Mouse (Mus musculus): ENCODE results near the gene Inhbe. TPM values are rescaled to one million over a fixed set of nuclear protein-coding genes. Genes with fewer than 3 reads are reported as not detected.

Gene Inhbe
- polyA plus RNA-seq, 1 experiment from 2014 or later, result not detected

DNA sequence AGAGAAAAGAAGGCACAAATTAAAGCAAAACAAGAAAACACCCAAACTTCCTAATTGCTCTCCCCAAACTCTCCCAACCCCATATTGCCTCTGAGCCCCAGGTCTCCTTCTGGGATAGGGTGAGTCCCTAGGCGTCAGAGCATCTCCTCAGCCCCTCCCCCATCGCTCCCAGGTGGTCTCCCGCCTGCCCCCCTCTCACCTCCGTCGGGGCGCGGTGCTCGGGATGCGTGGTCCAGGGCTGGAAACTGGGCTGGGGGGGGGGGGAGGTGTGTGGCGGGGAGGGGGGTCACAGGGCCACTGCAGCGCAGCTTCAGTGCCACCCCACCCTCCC lies 12.9 kb downstream of the Inhbe start:
- no peaks in the 10 kb centered on the region for H3K9me3 ChIP-seq
- under 1% methylated on average over 9 of the region's 11 CpGs for WGBS
- H3K4me2 ChIP-seq (replicated peaks), result peak overlapping the region; percentile 78
- H3K9ac ChIP-seq, result peak overlapping the region; percentile 39; the same call in 1 of the 2 replicates
- no peak overlapping the region for H3K27ac ChIP-seq
- ATAC-seq (ENCODE audit: low FRiP score, low read depth), result no peak
- peaks cover 24% of the 10 kb centered on the region for H3K27me3 ChIP-seq (replicated peaks)
- H3K4me3 ChIP-seq, result peak overlapping the region; percentile 39
- peaks cover 39% of the 10 kb centered on the region for H3K4me1 ChIP-seq
- H3K36me3 ChIP-seq, result no peaks in the 10 kb centered on the region

DNA sequence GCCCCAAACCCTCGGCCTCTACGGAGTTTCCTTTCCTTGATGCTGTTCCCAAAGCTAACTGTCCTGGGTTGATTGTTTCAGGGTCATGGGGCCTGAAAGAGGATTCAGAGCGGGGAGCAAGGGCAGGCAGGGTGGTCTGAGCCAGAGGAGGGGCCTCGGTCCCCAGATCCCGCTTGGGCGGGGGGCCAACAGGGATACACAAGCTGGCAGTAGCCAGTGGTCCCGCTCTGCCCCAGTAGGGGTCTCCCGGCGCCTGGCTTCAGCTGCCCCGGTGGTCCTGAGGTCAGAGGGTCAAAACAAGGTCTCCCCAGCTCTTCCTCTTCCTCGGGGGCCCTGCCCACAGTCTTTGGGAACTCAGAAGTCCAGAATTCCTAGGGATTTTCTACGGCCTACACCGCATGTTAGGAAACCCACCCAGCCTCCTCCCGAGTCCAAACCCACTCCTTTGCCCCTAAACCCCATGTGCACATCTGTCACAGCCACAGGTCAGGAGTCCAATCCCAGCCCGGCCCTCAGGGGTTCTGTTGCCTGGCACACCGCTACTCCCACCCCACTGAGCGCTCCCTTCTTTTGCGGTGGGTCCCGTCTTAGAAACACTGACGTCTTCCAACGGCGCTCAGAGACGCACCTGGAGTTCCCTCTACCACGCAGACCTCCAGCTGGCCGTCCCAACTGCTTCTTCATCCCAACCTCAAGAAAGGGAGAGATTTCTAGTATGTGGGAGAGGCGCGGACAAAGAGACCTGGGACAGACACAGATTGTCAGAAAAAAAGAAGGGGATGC lies 13.4 kb downstream of the Inhbe start:
- peaks cover 24% of the 10 kb centered on the region for H3K27me3 ChIP-seq (replicated peaks)
- ATAC-seq (ENCODE audit: low FRiP score, low read depth), result 0 out of 2 replicates have a peak, but pooled peaks have one; percentile 2
- under 1% methylated on average over 27 of the region's 27 CpGs for WGBS

DNA sequence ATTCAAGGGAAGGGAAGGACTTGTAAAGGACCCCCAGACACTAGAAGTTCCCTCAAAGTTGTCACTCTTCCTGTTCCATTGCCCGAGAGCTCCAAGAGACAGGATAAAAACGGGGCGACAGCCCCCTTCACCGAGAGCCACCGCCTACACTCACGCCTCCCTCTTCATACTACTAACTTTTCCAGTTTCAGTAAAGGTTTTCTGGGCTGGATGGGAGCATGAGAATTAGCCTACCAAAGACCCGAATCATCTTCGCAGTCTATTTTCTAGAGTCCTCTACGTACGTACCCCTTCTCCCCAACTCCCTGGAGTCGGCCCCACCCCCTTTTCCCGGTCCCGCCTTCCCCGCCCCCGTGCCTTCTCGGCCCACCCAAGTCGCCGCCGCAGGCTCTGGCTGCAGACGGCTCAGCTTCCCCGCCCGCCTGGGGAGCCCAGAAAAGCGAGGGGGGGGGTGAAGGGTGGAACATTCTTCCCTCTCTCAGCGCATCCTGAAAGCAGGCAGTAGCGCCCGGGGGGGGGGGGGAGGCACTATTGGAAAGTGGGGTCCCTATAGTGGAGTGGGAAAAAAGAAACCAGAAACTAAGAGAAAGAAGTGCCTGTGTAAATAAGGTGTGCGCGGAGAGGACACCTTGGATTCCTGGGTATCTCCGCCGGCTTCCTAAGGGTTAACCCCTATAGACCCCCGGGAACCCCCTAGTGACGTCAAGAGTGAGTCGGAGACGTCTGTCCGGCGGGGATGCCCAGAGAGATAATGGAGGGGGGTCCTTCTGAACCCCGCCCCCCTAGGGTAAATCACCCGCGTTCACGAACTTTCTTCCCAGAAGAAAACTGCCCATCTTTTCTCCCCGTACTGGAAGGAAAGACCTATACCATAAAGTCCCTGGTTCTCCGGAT lies 14.3 kb downstream of the Inhbe start:
- Histone ChIP-seq H3K36me3 (no peaks in the 10 kb centered on the region), H3K9me3 (no peaks in the 10 kb centered on the region), H3K4me1 (peaks cover 39% of the 10 kb centered on the region), H3K4me3 (peak overlapping the region; percentile 39), H3K27me3 (replicated peaks) (peaks cover 24% of the 10 kb centered on the region), H3K27ac (0 out of 2 replicates have a peak overlapping the region, but pooled peaks have one; percentile 4), H3K4me2 (replicated peaks) (peak overlapping the region; percentile 78), H3K9ac (peak overlapping the region; percentile 35)
- peak; percentile 18; the same call in 1 of the 2 replicates for ATAC-seq (ENCODE audit: low FRiP score, low read depth)
- under 1% methylated on average over 42 of the region's 42 CpGs for WGBS

More for the DNA sequence above, 13.4 kb downstream of the Inhbe start:
- Histone ChIP-seq H3K4me3 (peak overlapping the region; percentile 39), H3K9me3 (no peaks in the 10 kb centered on the region), H3K36me3 (no peaks in the 10 kb centered on the region), H3K4me2 (replicated peaks) (peak overlapping the region; percentile 78), H3K4me1 (peaks cover 39% of the 10 kb centered on the region), H3K27ac (0 out of 2 replicates have a peak overlapping the region, but pooled peaks have one; percentile 4), H3K9ac (peak overlapping the region; percentile 35; the same call in 1 of the 2 replicates)

DNA sequence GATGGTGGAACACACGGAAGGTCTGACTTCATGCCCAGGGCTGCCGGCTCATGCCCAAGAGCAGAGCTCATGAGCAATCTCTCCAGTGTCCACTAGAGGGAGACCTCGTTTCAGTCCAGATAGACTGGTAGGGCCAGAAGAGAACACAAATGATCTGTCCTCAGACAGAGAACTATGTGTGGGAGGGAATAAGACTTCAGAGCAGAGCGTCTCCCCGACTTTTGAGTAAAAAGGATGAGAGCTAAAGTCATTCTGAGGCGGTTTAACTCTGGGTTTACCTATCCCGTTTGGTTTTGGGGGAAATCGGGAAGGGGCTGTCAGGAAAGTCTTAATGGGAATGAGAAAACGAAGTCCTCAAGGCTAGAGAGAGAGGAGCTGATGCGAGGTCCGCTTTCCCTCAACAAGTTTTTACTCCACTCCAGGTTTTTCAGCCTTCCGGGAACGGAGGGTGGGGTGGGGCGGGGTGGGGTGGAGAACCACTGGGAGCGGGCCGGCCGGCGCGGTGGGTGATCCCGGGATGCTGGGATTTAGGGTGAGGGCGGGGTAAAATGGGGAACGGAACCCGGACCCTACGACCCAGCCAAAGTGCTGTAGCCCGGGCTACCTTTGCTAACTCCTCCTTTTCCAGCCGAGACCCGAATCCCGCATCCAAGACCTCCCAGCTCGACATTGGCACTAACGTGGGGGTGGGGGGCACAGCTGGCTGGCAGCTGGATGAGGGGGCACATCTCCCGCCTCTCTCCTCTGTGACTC lies 15.1 kb downstream of the Inhbe start:
- Histone ChIP-seq H3K27ac (no peak overlapping the region), H3K27me3 (replicated peaks) (peaks cover 24% of the 10 kb centered on the region), H3K4me2 (replicated peaks) (peak overlapping the region; percentile 78), H3K4me1 (peaks cover 39% of the 10 kb centered on the region), H3K4me3 (peak overlapping the region; percentile 39), H3K9ac (peak overlapping the region; percentile 35), H3K36me3 (no peaks in the 10 kb centered on the region), H3K9me3 (no peaks in the 10 kb centered on the region)
- peak; percentile 59 for ATAC-seq (ENCODE audit: low FRiP score, low read depth)
- under 1% methylated on average over 31 of the region's 31 CpGs for WGBS

DNA sequence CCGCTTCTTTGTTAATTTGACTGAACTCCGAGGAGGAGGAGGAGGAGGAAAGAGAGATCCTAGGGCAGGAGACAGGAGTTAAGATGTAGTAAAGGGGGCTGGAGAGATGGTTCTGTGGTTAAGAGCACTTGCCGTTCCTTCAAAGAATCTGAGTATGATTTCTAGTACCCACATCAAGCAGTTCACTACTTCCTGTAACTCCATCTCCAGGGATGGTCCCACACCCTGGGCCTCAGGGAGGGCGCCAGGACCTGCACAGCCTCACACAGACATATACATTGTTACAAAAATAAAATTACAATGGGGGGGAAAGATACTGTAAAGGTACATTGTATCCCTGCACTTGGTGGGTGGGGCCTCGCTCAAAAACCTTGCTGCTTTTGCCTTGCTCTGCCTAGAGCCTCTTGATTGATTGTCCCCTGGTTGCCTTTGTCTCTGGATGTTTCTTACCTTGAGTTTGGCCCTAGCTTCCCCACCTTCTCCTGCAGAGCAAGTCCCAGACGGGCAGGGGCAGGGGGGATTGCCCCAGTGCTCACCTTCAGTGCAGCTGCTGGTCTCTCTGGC lies 16.6 kb downstream of the Inhbe start:
- ATAC-seq (ENCODE audit: low FRiP score, low read depth), result no peak
- H3K4me2 ChIP-seq (replicated peaks), result no peak overlapping the region
- H3K9me3 ChIP-seq, result no peaks in the 10 kb centered on the region
- peaks cover 24% of the 10 kb centered on the region for H3K27me3 ChIP-seq (replicated peaks)
- H3K9ac ChIP-seq, result no peak overlapping the region
- H3K4me3 ChIP-seq, result no peak overlapping the region
- peaks cover 39% of the 10 kb centered on the region for H3K4me1 ChIP-seq
- WGBS, result 84% methylated on average over 6 of the region's 6 CpGs
- no peaks in the 10 kb centered on the region for H3K36me3 ChIP-seq
- H3K27ac ChIP-seq, result no peak overlapping the region

DNA sequence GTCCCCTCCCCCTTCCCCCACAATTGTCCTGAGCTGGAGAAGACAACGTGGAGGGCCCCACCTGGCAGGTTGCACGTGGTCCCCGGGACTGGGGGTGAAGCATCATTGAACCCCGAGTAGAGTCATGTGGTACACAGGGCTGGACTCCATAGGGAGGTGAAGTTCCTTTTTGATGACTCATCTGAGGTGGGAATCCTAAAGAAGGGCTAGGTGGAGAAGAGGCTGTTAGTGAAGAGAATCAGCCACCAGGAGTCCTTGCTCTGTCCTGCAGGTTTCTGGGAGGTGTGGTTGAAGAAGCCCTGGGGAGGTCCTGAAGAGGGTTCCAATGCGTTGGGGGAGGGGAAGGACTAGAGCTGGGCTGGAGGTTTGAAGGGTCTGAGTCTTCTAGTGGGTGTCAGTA lies 17.3 kb downstream of the Inhbe start:
- Histone ChIP-seq H3K36me3 (no peaks in the 10 kb centered on the region), H3K9ac (no peak overlapping the region), H3K4me2 (replicated peaks) (no peak overlapping the region), H3K4me3 (no peak overlapping the region), H3K4me1 (peaks cover 33% of the 10 kb centered on the region), H3K27ac (no peak overlapping the region), H3K27me3 (replicated peaks) (peaks cover 22% of the 10 kb centered on the region), H3K9me3 (no peaks in the 10 kb centered on the region)
- ATAC-seq (ENCODE audit: low FRiP score, low read depth), result no peak
- 77% methylated on average over 5 of the region's 5 CpGs for WGBS

DNA sequence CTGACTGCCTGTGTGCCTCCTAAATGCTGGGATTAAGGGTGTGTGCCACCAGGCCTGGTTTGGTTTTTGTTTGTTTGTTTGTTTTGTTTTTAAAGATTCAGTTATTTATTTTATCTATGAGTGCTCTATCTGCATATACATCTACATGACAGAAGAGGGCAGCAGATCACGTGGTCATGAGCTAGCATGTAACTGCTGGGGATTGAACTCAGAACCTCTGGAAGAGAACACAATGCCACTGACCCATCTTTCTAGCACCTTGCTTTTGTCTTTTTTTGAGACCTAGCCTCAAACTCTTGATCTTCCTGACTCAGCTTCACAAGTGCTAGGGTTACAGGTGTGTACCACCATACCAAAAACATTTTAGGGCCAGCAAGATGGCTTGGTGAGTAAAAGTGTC lies 18.9 kb downstream of the Inhbe start:
- no peaks in the 10 kb centered on the region for H3K9me3 ChIP-seq
- no peak overlapping the region for H3K9ac ChIP-seq
- no peak overlapping the region for H3K4me3 ChIP-seq
- ATAC-seq (ENCODE audit: low FRiP score, low read depth), result no peak
- H3K36me3 ChIP-seq, result no peaks in the 10 kb centered on the region
- no peak overlapping the region for H3K4me2 ChIP-seq (replicated peaks)
- peaks cover 16% of the 10 kb centered on the region for H3K4me1 ChIP-seq
- H3K27me3 ChIP-seq (replicated peaks), result peaks cover 5% of the 10 kb centered on the region
- H3K27ac ChIP-seq, result no peak overlapping the region
- 71% methylated on average over 1 of the region's 1 CpGs for WGBS

DNA sequence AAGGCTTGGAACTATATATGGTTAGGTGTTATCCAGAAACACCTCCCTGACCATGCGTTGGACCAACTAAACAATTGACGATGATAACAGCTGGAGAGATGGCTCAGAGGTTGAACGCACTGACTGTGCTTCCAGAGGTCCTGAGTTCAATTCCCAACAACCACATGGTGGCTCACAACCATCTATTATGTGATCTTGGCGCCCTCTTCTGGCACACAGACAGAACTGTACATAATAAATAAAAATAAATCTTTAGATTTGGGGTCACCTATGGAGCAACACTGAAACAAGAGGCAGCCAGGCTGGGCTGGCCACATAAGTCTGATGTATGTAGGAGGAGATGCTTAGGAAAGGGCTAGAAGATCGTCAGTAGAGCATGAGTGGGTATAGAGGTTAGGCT lies 21.1 kb downstream of the Inhbe start:
- 78% methylated on average over 5 of the region's 5 CpGs for WGBS
- Histone ChIP-seq H3K27me3 (replicated peaks) (peaks cover 15% of the 10 kb centered on the region), H3K36me3 (no peaks in the 10 kb centered on the region), H3K9ac (no peak overlapping the region), H3K27ac (no peak overlapping the region), H3K4me2 (replicated peaks) (no peak overlapping the region), H3K4me1 (no peaks in the 10 kb centered on the region), H3K4me3 (no peak overlapping the region), H3K9me3 (no peaks in the 10 kb centered on the region)
- no peak for ATAC-seq (ENCODE audit: low FRiP score, low read depth)

DNA sequence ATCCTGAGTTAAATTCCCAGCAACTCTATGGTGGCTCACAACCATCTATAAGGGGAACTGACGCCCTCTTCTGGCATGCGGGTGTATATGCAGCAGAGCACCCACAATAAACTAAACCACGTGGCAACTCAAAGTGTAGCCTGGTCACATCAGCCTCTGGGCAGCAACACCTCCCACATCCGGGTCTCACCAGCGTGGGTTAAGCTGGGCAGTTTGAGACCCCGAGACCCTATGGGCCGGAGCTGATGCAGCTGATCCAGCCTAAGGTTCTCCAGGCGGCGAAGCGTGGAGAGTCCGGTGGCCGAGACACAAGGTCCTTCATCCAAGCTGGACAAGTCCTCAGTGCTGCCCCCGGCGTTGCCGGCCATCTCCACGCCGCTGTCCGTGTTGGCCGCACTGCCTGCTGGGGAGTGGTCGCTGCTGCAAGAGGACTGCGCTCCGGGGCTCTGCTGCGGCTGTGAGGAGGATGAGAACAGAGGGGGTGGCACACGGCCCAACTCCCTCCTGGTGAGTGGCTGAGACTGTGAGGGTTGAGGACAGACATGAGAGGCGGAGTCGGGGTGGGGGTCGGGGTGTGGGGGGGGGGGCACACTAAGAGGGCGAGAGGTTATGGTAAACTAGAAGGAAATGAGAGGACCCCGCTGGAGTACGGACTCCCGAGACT lies 21.9 kb downstream of the Inhbe start:
- Histone ChIP-seq H3K27me3 (replicated peaks) (peaks cover 23% of the 10 kb centered on the region), H3K9me3 (no peaks in the 10 kb centered on the region), H3K4me1 (no peaks in the 10 kb centered on the region), H3K4me2 (replicated peaks) (peak overlapping the region; percentile 43), H3K36me3 (no peaks in the 10 kb centered on the region), H3K27ac (no peak overlapping the region), H3K4me3 (no peak overlapping the region), H3K9ac (no peak overlapping the region)
- no peak for ATAC-seq (ENCODE audit: low FRiP score, low read depth)
- WGBS, result 38% methylated on average over 31 of the region's 31 CpGs

DNA sequence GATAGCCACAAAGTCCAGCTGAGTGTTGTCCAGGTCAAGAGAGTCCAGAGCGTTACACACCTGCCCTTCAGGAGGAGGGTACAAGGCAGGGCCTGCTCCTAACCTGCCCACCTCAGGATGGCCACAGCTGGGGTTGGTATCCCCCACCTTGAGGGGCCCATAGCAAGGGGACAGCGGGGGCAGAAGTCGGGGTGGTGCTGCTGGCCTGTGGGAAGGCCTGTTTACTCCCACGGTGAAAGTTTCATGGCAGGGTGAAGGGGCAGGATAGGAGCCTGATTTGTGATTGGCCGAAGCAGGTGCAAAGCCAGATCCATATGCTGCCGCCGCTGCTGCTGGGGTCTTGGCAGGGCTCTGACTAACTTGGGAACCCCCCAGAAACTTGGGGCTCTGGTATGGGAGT lies 24.0 kb downstream of the Inhbe start:
- Histone ChIP-seq H3K27me3 (replicated peaks) (peaks cover 45% of the 10 kb centered on the region), H3K9ac (no peak overlapping the region), H3K27ac (no peak overlapping the region), H3K36me3 (no peaks in the 10 kb centered on the region), H3K4me2 (replicated peaks) (no peak overlapping the region), H3K4me1 (peaks cover 14% of the 10 kb centered on the region), H3K9me3 (no peaks in the 10 kb centered on the region), H3K4me3 (no peak overlapping the region)
- WGBS, result 83% methylated on average over 7 of the region's 7 CpGs
- no peak for ATAC-seq (ENCODE audit: low FRiP score, low read depth)

DNA sequence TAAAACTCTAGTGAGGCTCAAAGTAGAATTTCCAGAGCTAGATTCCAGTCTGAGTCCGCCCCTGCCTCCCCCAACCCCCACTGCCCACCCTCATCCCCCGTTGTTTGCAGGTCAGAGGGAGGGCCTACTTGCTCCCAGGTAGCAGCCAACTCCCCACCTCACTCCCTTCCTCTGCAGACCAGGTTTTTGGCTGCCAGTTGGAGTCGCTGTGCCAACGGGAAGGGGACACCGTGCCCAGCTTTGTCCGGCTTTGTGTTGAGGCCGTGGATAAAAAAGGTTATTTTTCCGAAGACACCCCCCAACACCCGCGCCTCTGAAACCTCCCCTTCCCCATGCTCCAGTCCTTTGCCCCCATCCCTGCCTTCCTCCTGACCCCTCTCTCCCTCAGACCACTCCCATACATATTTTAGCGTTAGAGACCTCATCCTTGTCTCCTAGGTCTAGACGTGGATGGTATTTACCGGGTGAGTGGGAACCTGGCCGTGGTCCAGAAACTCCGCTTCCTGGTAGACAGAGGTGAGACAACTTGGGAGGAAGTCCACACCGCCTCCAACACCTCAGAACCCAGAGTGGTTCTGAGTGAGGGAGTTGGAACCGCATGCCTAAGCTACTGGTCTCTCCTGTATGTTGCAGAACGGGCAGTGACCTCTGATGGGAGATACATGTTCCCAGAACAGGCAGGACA lies 26.6 kb downstream of the Inhbe start:
- WGBS, result 50% methylated on average over 18 of the region's 18 CpGs
- H3K4me1 ChIP-seq, result peaks cover 14% of the 10 kb centered on the region
- no peak for ATAC-seq (ENCODE audit: low FRiP score, low read depth)
- H3K27ac ChIP-seq, result no peak overlapping the region
- H3K4me2 ChIP-seq (replicated peaks), result no peak overlapping the region
- no peaks in the 10 kb centered on the region for H3K36me3 ChIP-seq
- H3K4me3 ChIP-seq, result no peak overlapping the region
- no peaks in the 10 kb centered on the region for H3K9me3 ChIP-seq
- H3K9ac ChIP-seq, result no peak overlapping the region
- peaks cover 63% of the 10 kb centered on the region for H3K27me3 ChIP-seq (replicated peaks)

Data from neural tube, embryonic 12.5 days (tissue).